Mouse (Mus musculus): ENCODE results near the gene Usp31.

GRCm38 (mm10) chr7:121622433-121622832 is 84.6 kb downstream of the Usp31 start:
- no peak for TF ChIP-seq POLR2A (IDR thresholded peaks at IDR 0.05; ENCODE audit: low read depth, low read length)
- no peak for TF ChIP-seq CTCF (IDR thresholded peaks at IDR 0.05; ENCODE audit: extremely low read depth, insufficient read length, insufficient replicate concordance, low read depth, low read length)
